Mouse (Mus musculus) 3134 (cell line): Measurements from ENCODE around the gene Setd5.

Experiments used
- DNase-seq: peaks from one replicate; pipeline ENCODE4 v3.0.0-alpha.2; 2011; ENCODE audit warnings: low spot score; ENCODE audit not compliant: insufficient read length; ENCODE audit errors: extremely low read depth

Gene Setd5

DNA sequence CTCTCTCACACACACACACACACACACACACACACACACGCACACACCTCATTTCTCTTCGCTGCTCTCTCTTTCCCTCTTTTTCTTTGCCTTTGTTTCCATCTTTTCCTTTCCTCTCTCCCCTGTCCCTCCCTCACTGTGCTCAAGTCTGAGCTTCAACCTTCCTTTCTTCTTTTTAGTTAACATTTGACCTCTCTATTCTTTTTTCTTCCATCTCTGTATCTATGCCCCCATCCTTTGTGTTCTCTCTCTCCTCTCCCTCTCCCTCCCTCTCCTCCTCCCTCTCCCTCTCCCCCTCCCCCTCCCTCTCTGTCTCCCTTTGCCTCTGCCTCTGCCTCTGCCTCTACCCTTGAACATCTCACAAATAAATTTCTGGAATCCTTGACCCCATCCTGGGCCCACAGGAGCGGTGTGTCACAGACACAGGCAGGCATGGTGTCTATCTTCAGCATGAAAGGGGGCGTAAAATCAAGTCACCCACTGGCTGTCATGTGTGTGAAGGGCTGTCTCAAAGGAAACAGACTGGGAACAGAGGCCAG, 102.1 kb downstream of the Setd5 start:
- no peak for DNase-seq

DNA sequence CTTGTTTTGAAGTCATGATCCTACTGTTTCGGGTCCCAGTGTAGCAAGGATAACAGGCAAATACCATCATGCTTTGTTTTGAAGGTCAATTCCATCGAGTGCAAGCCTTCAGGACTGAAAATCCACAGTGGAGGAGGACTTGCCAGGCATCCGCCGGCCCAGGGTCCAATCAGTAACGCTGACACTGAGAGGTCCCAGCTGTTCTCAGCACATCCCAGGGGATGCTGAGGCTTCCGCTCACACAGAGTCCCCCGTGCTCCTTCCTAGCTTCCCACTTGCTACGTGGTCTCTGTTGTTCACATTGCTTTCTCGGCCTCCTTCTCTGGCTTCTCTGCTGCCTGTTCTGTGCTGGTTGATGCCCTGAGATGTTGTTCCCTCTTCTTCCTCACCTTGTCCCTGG, 107.0 kb downstream of the Setd5 start:
- DNase-seq, result no peak

DNA sequence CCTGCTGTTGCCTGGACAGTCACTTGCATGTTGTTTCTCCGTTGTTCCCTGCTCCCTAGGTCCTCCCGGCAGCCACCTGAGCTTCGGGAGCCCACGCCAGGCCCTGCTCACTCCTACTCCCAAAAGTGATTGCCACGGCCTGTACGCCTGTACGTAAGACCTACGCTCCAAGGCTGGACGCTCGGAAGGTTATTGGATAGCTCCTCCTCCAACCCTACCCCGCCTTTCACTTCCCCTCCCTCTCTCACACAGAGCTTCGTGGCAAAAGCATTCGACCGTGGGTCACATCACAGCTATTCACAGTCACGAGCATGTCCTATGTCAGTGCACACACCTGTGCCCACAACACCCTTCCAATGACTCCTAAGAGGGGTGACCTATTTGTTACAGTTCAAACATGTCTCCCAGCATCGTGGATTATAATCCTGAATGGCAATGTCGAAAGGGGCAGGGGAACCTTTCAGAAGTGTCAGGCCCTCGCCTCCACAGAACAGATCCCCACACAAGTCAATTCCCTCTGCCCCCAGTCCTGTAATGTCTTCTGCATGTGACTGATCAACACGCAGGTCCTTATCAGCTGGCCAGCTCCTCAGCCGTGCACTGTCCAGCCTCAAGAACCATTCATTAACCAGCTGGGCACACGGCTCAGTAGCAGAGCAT, 107.8 kb downstream of the Setd5 start:
- DNase-seq, result no peak

DNA sequence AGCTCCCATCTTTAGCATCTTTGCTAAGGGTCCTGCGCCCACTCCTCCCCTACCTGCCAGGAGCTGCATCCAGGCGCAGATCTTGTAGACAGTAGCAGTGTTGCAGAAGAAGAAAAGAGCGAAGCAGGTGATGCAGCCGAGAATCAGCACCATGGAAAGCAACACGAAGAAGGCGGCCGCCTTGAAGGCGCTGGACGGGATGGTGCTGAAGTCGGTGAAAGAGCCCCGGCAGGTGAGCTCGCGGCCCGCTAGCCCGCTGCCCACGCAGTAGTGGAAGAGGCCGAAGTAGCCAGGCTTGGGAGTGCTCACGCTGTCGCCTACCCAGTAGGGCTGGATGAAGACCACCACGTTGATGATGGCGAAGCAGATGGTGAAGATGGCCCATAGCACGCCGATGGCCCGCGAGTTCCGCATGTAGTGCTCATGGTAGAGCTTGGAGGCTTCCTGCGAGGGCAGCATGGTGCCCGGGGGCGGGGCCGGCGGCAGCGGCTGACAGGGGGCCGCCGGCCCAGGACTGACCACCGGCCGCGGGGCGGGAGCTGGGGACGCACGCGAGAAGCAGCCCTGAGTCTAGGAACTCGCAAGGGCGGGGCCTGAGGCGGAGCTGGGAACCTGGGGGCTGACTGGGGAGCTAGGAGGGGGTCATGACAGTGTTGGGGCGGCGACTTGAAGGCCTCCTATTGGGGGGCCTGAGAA, 116.7 kb downstream of the Setd5 start:
- DNase-seq, result no peak

GRCm38 (mm10) chr6:113194517-113194840, 117.3 kb downstream of the Setd5 start:
- DNase-seq, result no peak

DNA sequence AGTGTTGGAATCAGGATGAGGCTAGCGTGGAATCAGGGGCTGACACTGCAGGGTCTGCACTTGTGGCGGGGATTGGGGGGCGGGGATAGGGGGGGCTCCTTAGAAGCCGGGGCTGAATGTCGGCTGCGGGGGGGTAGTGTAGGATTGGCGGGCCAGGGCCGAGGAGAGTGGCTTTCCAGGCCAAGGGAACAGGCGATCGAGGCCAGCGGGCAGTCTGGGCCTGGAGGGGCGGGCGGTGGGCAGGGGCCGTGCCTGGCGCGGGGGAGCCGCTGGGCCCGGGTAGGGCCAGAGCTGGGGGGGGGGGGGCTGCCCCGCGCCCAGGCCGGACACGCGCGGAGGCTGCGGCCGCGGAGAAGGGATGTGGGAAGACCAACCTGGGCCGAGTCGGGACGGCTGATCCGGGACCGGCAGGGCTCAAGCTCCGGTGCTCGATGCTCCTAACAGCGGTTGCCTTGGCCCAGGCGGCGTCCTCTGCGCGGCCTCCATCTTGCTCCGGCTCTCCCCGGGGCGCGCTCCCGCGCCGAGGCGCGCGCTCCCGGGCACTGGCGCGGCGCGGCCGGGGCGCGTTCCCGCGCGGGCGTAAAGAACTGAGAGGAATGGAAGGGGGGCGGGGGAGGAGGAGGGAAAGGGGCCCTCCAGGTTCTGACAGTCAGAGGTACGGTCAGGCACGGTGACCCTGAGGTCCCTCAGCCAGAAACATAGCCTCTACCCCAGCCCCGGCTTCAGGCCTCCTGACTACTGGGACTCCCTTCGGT, 117.9 kb downstream of the Setd5 start, which contains the start of gene Lhfpl4:
Gene Lhfpl4 (minus strand): TSS at position 544 of the 755 bp plus-strand sequence.
- DNase-seq, result no peak

- no peak for DNase-seq
Measured at GRCm38 (mm10) chr6:113195596-113195992, 118.4 kb downstream of the Setd5 start.
